8 mouse cellular contexts compared by ENCODE assay signal in genomic region chr12:102282763-102283482, GRCm38 (mm10). TPM values are rescaled to one million over a fixed set of nuclear protein-coding genes. Genes with fewer than 3 reads are reported as not detected.
DNase-seq lines count a peak whose midpoint lies in the region; ATAC-seq and TF ChIP-seq lines count a peak whose summit lies in the region.

TSS of gene Rin3 (plus strand) at chr12:102283048.

- peak; percentile 58; the same call in 1 of the 2 replicates for ATAC-seq in frontal cortex, adult (ENCODE audit: low TSS enrichment)
- peak; percentile 72 for ATAC-seq in intestine, embryonic 16.5 days
- ATAC-seq in liver, postnatal 0 days, result peak; percentile 68
- peak; percentile 67 for ATAC-seq in neural tube, embryonic 11.5 days (ENCODE audit: insufficient read depth, low FRiP score, low TSS enrichment)

- H3K36me3 ChIP-seq in intestine, embryonic 16.5 days (ENCODE audit: control insufficient read depth, insufficient read depth, low read length), result no peaks in the 10 kb centered on the region
- no peaks in the 10 kb centered on the region for H3K36me3 ChIP-seq in liver, postnatal 0 days (replicated peaks; ENCODE audit: insufficient read depth, low read length)
- H3K36me3 ChIP-seq in neural tube, embryonic 11.5 days (ENCODE audit: control insufficient read depth, insufficient read depth, low read length), result no peaks in the 10 kb centered on the region

- peak within 1 kb of the TSS; percentile 91 for H3K27ac ChIP-seq in intestine, embryonic 16.5 days (ENCODE audit: low read length)
- H3K27ac ChIP-seq in liver, postnatal 0 days (ENCODE audit: low read depth), result peak within 1 kb of the TSS; percentile 95
- no peak within 1 kb of the TSS for H3K27ac ChIP-seq in neural tube, embryonic 11.5 days (ENCODE audit: low read depth, low read length)

- TF ChIP-seq CTCF in liver, postnatal 0 days (IDR thresholded peaks at IDR 0.05; ENCODE audit: low read depth), result no peak

- H3K4me3 ChIP-seq in intestine, embryonic 16.5 days (ENCODE audit: low read length), result peak within 1 kb of the TSS; percentile 77
- peak within 1 kb of the TSS; percentile 65 for H3K4me3 ChIP-seq in liver, postnatal 0 days (ENCODE audit: low read depth, low read length)
- H3K4me3 ChIP-seq in neural tube, embryonic 11.5 days (ENCODE audit: low read depth, low read length), result peak within 1 kb of the TSS; percentile 43

- no peaks in the 10 kb centered on the region for H3K27me3 ChIP-seq in intestine, embryonic 16.5 days (replicated peaks; ENCODE audit: control insufficient read depth, insufficient read depth, low read length)
- H3K27me3 ChIP-seq in liver, postnatal 0 days (ENCODE audit: insufficient read depth, low read length), result no peaks in the 10 kb centered on the region
- no peaks in the 10 kb centered on the region for H3K27me3 ChIP-seq in neural tube, embryonic 11.5 days (ENCODE audit: control insufficient read depth, insufficient read depth, low read length)

- peaks cover 46% of the 10 kb centered on the region for H3K4me1 ChIP-seq in intestine, embryonic 16.5 days (ENCODE audit: control insufficient read depth, insufficient read depth, low read length)
- H3K4me1 ChIP-seq in liver, postnatal 0 days (ENCODE audit: insufficient read depth), result peaks cover 46% of the 10 kb centered on the region
- H3K4me1 ChIP-seq in neural tube, embryonic 11.5 days (ENCODE audit: control insufficient read depth, insufficient read depth, low read length), result no peaks in the 10 kb centered on the region

- TF ChIP-seq EP300 in liver, postnatal 0 days (IDR thresholded peaks at IDR 0.05; ENCODE audit: low read depth), result no peak

- peak within 1 kb of the TSS; percentile 86 for H3K4me2 ChIP-seq in intestine, embryonic 16.5 days (ENCODE audit: low read depth, low read length)
- H3K4me2 ChIP-seq in liver, postnatal 0 days (ENCODE audit: low read depth, low read length), result peak within 1 kb of the TSS; percentile 86
- peak within 1 kb of the TSS; percentile 97 for H3K4me2 ChIP-seq in neural tube, embryonic 11.5 days (ENCODE audit: low read depth)

- DNase-seq in frontal cortex, adult 2 months (ENCODE audit: extremely low spot score in 1 of 2, low spot score in 1 of 2), result no peak
- peak; percentile 51 for DNase-seq in embryo, embryonic 10.5 days (ENCODE audit: low spot score)
- DNase-seq in heart, adult 18-20 months, result peak; percentile 76 to 87
- DNase-seq in liver, postnatal 0 days, result peak; percentile 68
- peak; percentile 63 for DNase-seq in neural tube, embryonic 11.5 days (ENCODE audit: low spot score)
- DNase-seq in thymus, postnatal 10 days (ENCODE audit: low spot score in 2 of 2), result peak; percentile 51 to 62

- H3K9me3 ChIP-seq in intestine, embryonic 16.5 days (ENCODE audit: control insufficient read depth, low read length), result no peaks in the 10 kb centered on the region
- H3K9me3 ChIP-seq in liver, postnatal 0 days (ENCODE audit: low read length), result no peaks in the 10 kb centered on the region
- H3K9me3 ChIP-seq in neural tube, embryonic 11.5 days (ENCODE audit: control insufficient read depth, low read length), result no peaks in the 10 kb centered on the region

- peak within 1 kb of the TSS; percentile 91 for H3K9ac ChIP-seq in intestine, embryonic 16.5 days (ENCODE audit: low read depth, low read length)
- H3K9ac ChIP-seq in liver, postnatal 0 days (replicated peaks), result peak within 1 kb of the TSS; percentile 82
- H3K9ac ChIP-seq in neural tube, embryonic 11.5 days (ENCODE audit: low read length), result peak within 1 kb of the TSS; percentile 71

- 1% methylated on average over 75 of the region's 75 CpGs for WGBS in intestine, embryonic 16.5 days
- 0% methylated on average over 74 of the region's 75 CpGs for WGBS in liver, postnatal 0 days (ENCODE audit: insufficient replicate concordance)
- WGBS in neural tube, embryonic 11.5 days, result under 1% methylated on average over 75 of the region's 75 CpGs

RNA-seq across cellular contexts. Expression of gene Rin3, which starts in this region (rescaled TPM):
- polyA plus RNA-seq in frontal cortex, adult 2 months (2012; rRNA removed), result 1.5 and 1.7 TPM in 2 replicates
- 10 to 100 TPM; 28.3 to 29.5 TPM for total RNA-seq in heart, adult 18-20 months (2021)
- 10.1 and 10.3 TPM in 2 replicates for polyA plus RNA-seq in intestine, embryonic 16.5 days (2015; fragmentation: Nextera tagmentation; extraction: Ambion mirVana)
- polyA plus RNA-seq in liver, postnatal 0 days (2015; fragmentation: Nextera tagmentation; extraction: Ambion mirVana), result 8.3 and 10.0 TPM in 2 replicates
- 3.7 and 5.0 TPM in 2 replicates for polyA plus RNA-seq in neural tube, embryonic 11.5 days (2014; fragmentation: Nextera tagmentation; extraction: Ambion mirVana)

Comparison
In these comparisons a context has a peak if more than half of its experiments do, and no peak if none do; other contexts are left out.
1. DNase-seq: peak in embryo, embryonic 10.5 days (single experiment), heart, adult 18-20 months (2 of 2), liver, postnatal 0 days (single experiment), neural tube, embryonic 11.5 days (single experiment) and thymus, postnatal 10 days (2 of 2); none in frontal cortex, adult 2 months (0 of 2).
2. Peak in every context shown above with its lines, with median percentiles within 50 percentile points of each other: ATAC-seq, H3K4me2 ChIP-seq, H3K4me3 ChIP-seq and H3K9ac ChIP-seq.